ENCODE assay signal across 21 mouse cellular contexts in the genomic region with DNA sequence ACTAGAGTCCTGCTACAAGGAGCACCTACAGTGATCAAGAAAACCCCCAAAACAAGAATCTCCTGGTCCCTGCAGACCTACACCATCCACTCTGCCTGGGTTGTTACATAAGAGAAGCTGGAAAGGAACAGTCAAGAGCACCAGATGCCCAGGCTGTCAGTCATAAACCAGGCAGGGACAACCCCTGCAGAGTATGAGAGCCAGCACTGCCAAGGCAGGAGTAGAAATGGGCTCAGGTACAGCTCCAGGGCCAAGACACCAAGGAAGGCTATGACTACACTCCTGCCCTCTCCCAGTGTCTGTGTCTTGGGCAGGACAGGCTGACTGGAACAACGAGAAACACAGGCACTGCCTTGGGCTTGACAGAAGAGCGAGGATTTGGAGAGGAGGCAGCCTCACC. TPM values are rescaled to one million over a fixed set of nuclear protein-coding genes. Genes with fewer than 3 reads are reported as not detected.
DNase-seq lines count a peak whose midpoint lies in the region; ATAC-seq and TF ChIP-seq lines count a peak whose summit lies in the region.
"Had no signal": no experiment of that assay in that cellular context is flagged by ENCODE, and none has a peak within 500 bp of the region (broad histone marks: within the 10 kb centered on the region; RNA-seq: fewer than 3 reads in every experiment).

No protein-coding gene starts in this region.

- peak; percentile 31 for DNase-seq in gastrocnemius, adult 18-20 months (ENCODE audit: low spot score)
- no peak for DNase-seq in gastrocnemius, postnatal 4 days (ENCODE audit: low spot score in 2 of 2)
- peak; percentile 23 to 52 for DNase-seq in layer of hippocampus, adult 18-20 months (ENCODE audit: low spot score in 2 of 2)
- DNase-seq in layer of hippocampus, adult 9-10 months (ENCODE audit: low spot score) = no peak
- no peak for DNase-seq in stomach, postnatal 0 days (ENCODE audit: low spot score)
- DNase-seq: adrenal gland, adult 2 months; adrenal gland, postnatal 25 days; cerebellum, adult 9-10 months; gastrocnemius, postnatal 36 days; heart, adult 18-20 months; heart, postnatal 14 days had no signal

- WGBS in stomach, embryonic 15.5 days = 76% methylated on average over 2 of the region's 2 CpGs
- 56% methylated on average over 2 of the region's 2 CpGs for WGBS in stomach, postnatal 0 days
- WGBS in heart, embryonic 11.5 days (ENCODE audit: insufficient replicate concordance) = 79% methylated on average over 2 of the region's 2 CpGs

- H3K27ac ChIP-seq in stomach, embryonic 15.5 days = peak overlapping the region; percentile 51; the same call in 1 of the 2 replicates
- H3K27ac ChIP-seq in stomach, postnatal 0 days (replicated peaks) = no peak overlapping the region
- no peak overlapping the region for H3K27ac ChIP-seq in heart, embryonic 11.5 days (ENCODE audit: low read depth, low read length)
- H3K27ac ChIP-seq: embryonic facial prominence, embryonic 12.5 days; forebrain, embryonic 12.5 days; heart, embryonic 10.5 days; heart, embryonic 15.5 days; hindbrain, embryonic 13.5 days; intestine, embryonic 15.5 days had no signal

- H3K9me3 ChIP-seq in stomach, embryonic 15.5 days = no peaks in the 10 kb centered on the region
- H3K9me3 ChIP-seq in stomach, postnatal 0 days (ENCODE audit: control insufficient read depth, low read length) = no peaks in the 10 kb centered on the region
- H3K9me3 ChIP-seq in heart, embryonic 11.5 days (replicated peaks; ENCODE audit: control insufficient read depth, low read length) = no peaks in the 10 kb centered on the region
- H3K9me3 ChIP-seq: embryonic facial prominence, embryonic 12.5 days; forebrain, embryonic 12.5 days; heart, embryonic 10.5 days; heart, embryonic 15.5 days; hindbrain, embryonic 13.5 days; intestine, embryonic 15.5 days had no signal

- peaks cover 47% of the 10 kb centered on the region for H3K36me3 ChIP-seq in stomach, embryonic 15.5 days
- H3K36me3 ChIP-seq in stomach, postnatal 0 days (ENCODE audit: control insufficient read depth, insufficient read depth, low read length) = peaks cover 15% of the 10 kb centered on the region; the same call in 1 of the 2 replicates
- peaks cover 33% of the 10 kb centered on the region for H3K36me3 ChIP-seq in heart, embryonic 11.5 days (ENCODE audit: control insufficient read depth, insufficient read depth, low read length)

- H3K4me2 ChIP-seq in stomach, embryonic 15.5 days = no peak overlapping the region
- no peak overlapping the region for H3K4me2 ChIP-seq in stomach, postnatal 0 days (replicated peaks; ENCODE audit: low read depth)
- no peak overlapping the region for H3K4me2 ChIP-seq in heart, embryonic 11.5 days
- H3K4me2 ChIP-seq: embryonic facial prominence, embryonic 12.5 days; forebrain, embryonic 12.5 days; heart, embryonic 15.5 days; hindbrain, embryonic 13.5 days; intestine, embryonic 15.5 days had no signal

- no peaks in the 10 kb centered on the region for H3K27me3 ChIP-seq in stomach, embryonic 15.5 days (replicated peaks)
- no peaks in the 10 kb centered on the region for H3K27me3 ChIP-seq in stomach, postnatal 0 days (ENCODE audit: control insufficient read depth, insufficient read depth, low read length)
- H3K27me3 ChIP-seq in heart, embryonic 11.5 days (ENCODE audit: control insufficient read depth, insufficient read depth, low read length) = no peaks in the 10 kb centered on the region
- H3K27me3 ChIP-seq: embryonic facial prominence, embryonic 12.5 days; forebrain, embryonic 12.5 days; heart, embryonic 15.5 days; hindbrain, embryonic 13.5 days; intestine, embryonic 15.5 days had no signal

- no peak for TF ChIP-seq EP300 in stomach, postnatal 0 days (optimal IDR thresholded peaks at IDR 0.05)

- ATAC-seq in stomach, embryonic 15.5 days (ENCODE audit: insufficient read depth, low FRiP score, low read depth) = no peak
- no peak for ATAC-seq in stomach, postnatal 0 days (ENCODE audit: low FRiP score, low TSS enrichment)
- ATAC-seq in heart, embryonic 11.5 days (replicated peaks; ENCODE audit: insufficient number of reproducible peaks, low FRiP score, low TSS enrichment) = no peak
- ATAC-seq: forebrain, embryonic 16.5 days; intestine, embryonic 15.5 days had no signal

- peaks cover 9% of the 10 kb centered on the region; the same call in 1 of the 2 replicates for H3K4me1 ChIP-seq in stomach, embryonic 15.5 days
- H3K4me1 ChIP-seq in stomach, postnatal 0 days (replicated peaks; ENCODE audit: control insufficient read depth, insufficient read depth) = no peaks in the 10 kb centered on the region
- H3K4me1 ChIP-seq in heart, embryonic 11.5 days (ENCODE audit: control insufficient read depth, insufficient read depth, low read length) = peaks cover 5% of the 10 kb centered on the region; the same call in 1 of the 2 replicates
- H3K4me1 ChIP-seq: intestine, embryonic 15.5 days had no signal

- no peak for TF ChIP-seq CTCF in stomach, postnatal 0 days (IDR thresholded peaks at IDR 0.05; ENCODE audit: low read depth)

- no peak overlapping the region for H3K4me3 ChIP-seq in stomach, embryonic 15.5 days (replicated peaks)
- no peak overlapping the region for H3K4me3 ChIP-seq in stomach, postnatal 0 days (ENCODE audit: low read depth, low read length)
- no peak overlapping the region for H3K4me3 ChIP-seq in heart, embryonic 11.5 days (ENCODE audit: low read depth, low read length)
- H3K4me3 ChIP-seq: embryonic facial prominence, embryonic 12.5 days; forebrain, embryonic 12.5 days; heart, embryonic 10.5 days; heart, embryonic 15.5 days; hindbrain, embryonic 13.5 days; intestine, embryonic 15.5 days had no signal

- no peak overlapping the region for H3K9ac ChIP-seq in stomach, embryonic 15.5 days
- no peak overlapping the region for H3K9ac ChIP-seq in stomach, postnatal 0 days (ENCODE audit: low read length)
- no peak overlapping the region for H3K9ac ChIP-seq in heart, embryonic 11.5 days (ENCODE audit: low read depth, low read length)
- H3K9ac ChIP-seq: embryonic facial prominence, embryonic 12.5 days; forebrain, embryonic 12.5 days; heart, embryonic 15.5 days; hindbrain, embryonic 13.5 days; intestine, embryonic 15.5 days had no signal

RNA-seq across cellular contexts. Expression of gene Tspo, which starts 13.3 kb away (rescaled TPM):
- 10 to 100 TPM; 19.6 to 26.8 TPM for total RNA-seq in gastrocnemius, adult 18-20 months (2021)
- 10 to 100 TPM; 25.5 to 38.0 TPM for total RNA-seq in gastrocnemius, postnatal 4 days (2021)
- total RNA-seq in layer of hippocampus, adult 18-20 months (2021) = 1 to 10 TPM; 6.7 to 8.5 TPM
- polyA plus RNA-seq in stomach, embryonic 15.5 days (2015; fragmentation: Nextera tagmentation; extraction: Ambion mirVana) = 94.5 and 118 TPM in 2 replicates
- 277 and 284 TPM in 2 replicates for polyA plus RNA-seq in stomach, postnatal 0 days (2015; fragmentation: Nextera tagmentation; extraction: Ambion mirVana)
- 129 and 136 TPM in 2 replicates for polyA plus RNA-seq in heart, embryonic 11.5 days (2014; fragmentation: Nextera tagmentation; extraction: Ambion mirVana)

RNA-seq across cellular contexts. Expression of gene Mcat, which starts 13.4 kb away (rescaled TPM):
- total RNA-seq in gastrocnemius, adult 18-20 months (2021) = 10 to 100 TPM; 20.4 to 22.1 TPM
- 10 to 100 TPM; 29.8 to 31.3 TPM for total RNA-seq in gastrocnemius, postnatal 4 days (2021)
- total RNA-seq in layer of hippocampus, adult 18-20 months (2021) = 10 to 100 TPM; 21.8 to 29.3 TPM
- 33.6 and 35.4 TPM in 2 replicates for polyA plus RNA-seq in stomach, embryonic 15.5 days (2015; fragmentation: Nextera tagmentation; extraction: Ambion mirVana)
- 24.9 and 25.5 TPM in 2 replicates for polyA plus RNA-seq in stomach, postnatal 0 days (2015; fragmentation: Nextera tagmentation; extraction: Ambion mirVana)
- 28.3 and 30.3 TPM in 2 replicates for polyA plus RNA-seq in heart, embryonic 11.5 days (2014; fragmentation: Nextera tagmentation; extraction: Ambion mirVana)

RNA-seq across cellular contexts. Expression of gene Bik, which starts 23.5 kb away (rescaled TPM):
- total RNA-seq in gastrocnemius, adult 18-20 months (2021) = 1 to 10 TPM in 1 of 2 experiments, under 1 TPM in 1; 0.91 to 1.4 TPM
- total RNA-seq in gastrocnemius, postnatal 4 days (2021) = 1 to 10 TPM; 2.7 to 4.0 TPM
- under 1 TPM; 0.43 to 0.47 TPM for total RNA-seq in layer of hippocampus, adult 18-20 months (2021)
- 5.8 TPM in 2 replicates for polyA plus RNA-seq in stomach, embryonic 15.5 days (2015; fragmentation: Nextera tagmentation; extraction: Ambion mirVana)
- 4.2 and 5.2 TPM in 2 replicates for polyA plus RNA-seq in stomach, postnatal 0 days (2015; fragmentation: Nextera tagmentation; extraction: Ambion mirVana)
- polyA plus RNA-seq in heart, embryonic 11.5 days (2014; fragmentation: Nextera tagmentation; extraction: Ambion mirVana) = 31.5 and 33.0 TPM in 2 replicates
- total RNA-seq: hematopoietic stem cell, adult 5-6 weeks had no signal

RNA-seq across cellular contexts. Expression of gene Ttll1, which starts 39.4 kb away (rescaled TPM):
- total RNA-seq in gastrocnemius, adult 18-20 months (2021) = 1 to 10 TPM; 3.5 to 4.3 TPM
- 1 to 10 TPM; 7.2 to 8.2 TPM for total RNA-seq in gastrocnemius, postnatal 4 days (2021)
- total RNA-seq in layer of hippocampus, adult 18-20 months (2021) = 10 to 100 TPM; 36.0 to 38.5 TPM
- polyA plus RNA-seq in stomach, embryonic 15.5 days (2015; fragmentation: Nextera tagmentation; extraction: Ambion mirVana) = 19.8 and 20.1 TPM in 2 replicates
- polyA plus RNA-seq in stomach, postnatal 0 days (2015; fragmentation: Nextera tagmentation; extraction: Ambion mirVana) = 10.2 and 11.4 TPM in 2 replicates
- 18.7 and 20.4 TPM in 2 replicates for polyA plus RNA-seq in heart, embryonic 11.5 days (2014; fragmentation: Nextera tagmentation; extraction: Ambion mirVana)

RNA-seq across cellular contexts. Expression of gene Ttll12, which starts 44.8 kb away (rescaled TPM):
- 1 to 10 TPM; 3.6 to 4.0 TPM for total RNA-seq in gastrocnemius, adult 18-20 months (2021)
- total RNA-seq in gastrocnemius, postnatal 4 days (2021) = 10 to 100 TPM; 15.5 to 17.6 TPM
- total RNA-seq in layer of hippocampus, adult 18-20 months (2021) = 10 to 100 TPM; 11.7 to 12.1 TPM
- 30.6 and 33.6 TPM in 2 replicates for polyA plus RNA-seq in stomach, embryonic 15.5 days (2015; fragmentation: Nextera tagmentation; extraction: Ambion mirVana)
- 17.3 and 17.6 TPM in 2 replicates for polyA plus RNA-seq in stomach, postnatal 0 days (2015; fragmentation: Nextera tagmentation; extraction: Ambion mirVana)
- polyA plus RNA-seq in heart, embryonic 11.5 days (2014; fragmentation: Nextera tagmentation; extraction: Ambion mirVana) = 30.4 and 31.1 TPM in 2 replicates

Comparison
In these comparisons a context has a peak if more than half of its experiments do, and no peak if none do; other contexts are left out.
1. DNase-seq: peak in gastrocnemius, adult 18-20 months (single experiment) and layer of hippocampus, adult 18-20 months (2 of 2); none in gastrocnemius, postnatal 4 days (0 of 2), layer of hippocampus, adult 9-10 months (single experiment) and stomach, postnatal 0 days (single experiment).